Mouse (Mus musculus) thymus, adult 2 months (tissue): ENCODE data around the gene Atp11c.

Experiments used
- CTCF ChIP-seq: fragments of 200-500 bp; IDR thresholded peaks from 2 replicates; pipeline ENCODE4 v1.5.1; 2012; ENCODE audit warnings: mild to moderate bottlenecking, control low read depth, low read length, moderate library complexity, borderline replicate concordance; ENCODE audit not compliant: control insufficient read depth, poor library complexity, insufficient read depth; ENCODE audit errors: extremely low read depth
- POLR2A ChIP-seq: fragments of 200-500 bp; IDR thresholded peaks from 2 replicates; pipeline ENCODE4 v1.6.1; 2012; ENCODE audit warnings: mild to moderate bottlenecking, low read length, control low read depth, moderate library complexity; ENCODE audit not compliant: control insufficient read depth, poor library complexity, insufficient read depth; ENCODE audit errors: extremely low read depth

- no peak for TF ChIP-seq POLR2A
- no peak for TF ChIP-seq CTCF
Observed at GRCm38 (mm10) chrX:60570539-60570938, 22.0 kb downstream of the Atp11c start.
